Mouse (Mus musculus) right cerebral cortex, adult 18-20 months (tissue): Measurements from ENCODE around the gene Renbp.

Experiments used
- DNase-seq: peaks from one replicate; pipeline ENCODE4 v3.0.0; 2022; ENCODE audit warnings: mixed read lengths

The Renbp gene

GRCm38 (mm10) chrX:73930402-73931062, at the start of gene Renbp:
TSS of gene Renbp (minus strand) at chrX:73930850.
- DNase-seq = peak; percentile 13

- no peak for DNase-seq
These were observed 47.1 kb upstream of the Renbp start for GRCm38 (mm10) chrX:73977783-73978182.

GRCm38 (mm10) chrX:73976283-73976682, 45.6 kb upstream of the Renbp start:
- DNase-seq = no peak

DNA sequence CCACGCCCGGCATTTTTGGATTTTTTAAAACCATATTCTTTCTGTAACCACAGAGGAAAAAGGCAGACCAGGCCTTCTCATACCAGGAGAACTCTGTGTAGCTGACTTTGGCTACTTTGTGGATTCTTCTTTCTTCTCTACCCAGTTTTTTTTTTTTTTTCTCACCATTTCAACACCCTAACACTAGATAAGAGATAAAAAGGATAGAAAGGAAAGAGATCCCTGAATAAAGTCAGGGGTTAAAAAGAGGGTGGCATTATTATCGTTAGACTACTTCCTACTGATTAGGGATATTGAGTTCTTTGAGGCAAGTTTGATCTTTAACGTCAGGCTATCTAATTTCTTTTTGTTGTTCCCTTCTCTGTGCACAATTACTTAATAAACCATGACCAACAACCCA, 42.1 kb upstream of the Renbp start:
- no peak for DNase-seq

DNA sequence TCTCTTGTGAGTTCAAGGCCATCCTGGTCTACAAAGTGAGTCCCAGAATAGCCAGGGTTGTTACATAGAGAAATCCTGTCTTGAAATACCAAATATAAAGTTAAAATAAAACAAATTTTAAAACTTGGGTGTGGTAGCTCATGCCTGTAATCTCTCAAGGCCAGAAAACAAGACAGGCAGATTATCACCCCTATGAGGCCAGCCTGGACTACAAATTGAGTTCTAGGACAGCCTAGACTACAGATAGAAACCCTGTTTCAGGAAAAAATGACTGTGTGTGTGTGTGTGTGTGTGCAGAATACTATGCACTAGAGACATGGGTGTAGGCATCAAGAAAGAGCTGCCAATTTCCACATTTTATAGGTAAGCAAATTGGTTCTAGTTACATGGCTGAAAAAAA, 40.1 kb upstream of the Renbp start:
- no peak for DNase-seq

GRCm38 (mm10) chrX:73969729-73970128, 39.1 kb upstream of the Renbp start:
- DNase-seq = no peak

- no peak for DNase-seq
These were observed 38.5 kb upstream of the Renbp start for GRCm38 (mm10) chrX:73969167-73969566.

DNA sequence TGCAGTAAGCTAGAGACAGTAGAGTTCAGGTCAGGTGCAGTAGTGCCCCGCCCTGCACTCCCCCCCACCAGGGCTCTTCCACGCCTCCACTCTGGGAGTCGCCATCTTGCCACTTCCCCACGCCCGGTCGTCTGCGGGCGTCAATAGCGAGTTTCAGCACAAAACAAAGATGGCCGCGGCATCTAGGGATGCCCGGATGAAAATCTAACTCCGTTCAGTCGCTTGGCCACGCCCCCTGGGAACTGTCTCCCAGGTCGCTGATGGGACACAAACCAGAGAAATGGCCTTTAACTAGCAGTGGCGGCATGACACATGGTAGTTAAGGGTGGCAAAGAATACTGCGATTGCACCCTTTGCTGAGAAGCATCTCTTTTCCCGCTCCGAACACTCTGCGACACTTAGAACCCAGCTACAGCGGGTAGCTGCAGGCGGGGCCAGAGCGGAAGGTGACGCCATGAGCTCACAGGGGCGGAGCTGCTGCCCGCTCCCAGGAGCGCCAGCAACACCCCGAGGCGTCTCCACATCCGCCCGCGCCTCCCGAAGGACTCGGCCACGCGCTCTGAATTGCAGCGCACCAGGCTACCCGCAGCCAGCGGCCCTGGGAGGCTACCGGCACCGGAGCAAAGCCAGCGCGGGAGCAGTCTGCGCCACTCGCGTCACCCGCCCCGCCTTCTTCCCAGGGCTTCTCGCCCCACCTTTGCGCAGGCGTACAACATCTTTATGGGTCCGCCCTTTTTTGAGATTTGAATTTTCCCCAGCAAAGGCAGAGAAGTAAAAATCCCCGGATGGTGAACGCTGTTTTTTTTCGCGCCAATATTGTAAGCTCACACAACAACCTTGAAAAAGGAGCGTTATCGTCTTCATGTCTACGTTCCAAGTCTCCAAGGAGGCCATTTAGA, 36.8 kb upstream of the Renbp start:
- DNase-seq = peak; percentile 91

- DNase-seq = peak; percentile 88
These were observed 35.9 kb upstream of the Renbp start, which contains the start of gene Hcfc1 for GRCm38 (mm10) chrX:73966248-73967176. TSS of gene Hcfc1 (minus strand) at chrX:73966357.

- peak; percentile 75 for DNase-seq
These were observed 34.7 kb upstream of the Renbp start for GRCm38 (mm10) chrX:73965307-73965706.

- DNase-seq = no peak
These were observed 33.7 kb upstream of the Renbp start for GRCm38 (mm10) chrX:73964363-73964762.

DNA sequence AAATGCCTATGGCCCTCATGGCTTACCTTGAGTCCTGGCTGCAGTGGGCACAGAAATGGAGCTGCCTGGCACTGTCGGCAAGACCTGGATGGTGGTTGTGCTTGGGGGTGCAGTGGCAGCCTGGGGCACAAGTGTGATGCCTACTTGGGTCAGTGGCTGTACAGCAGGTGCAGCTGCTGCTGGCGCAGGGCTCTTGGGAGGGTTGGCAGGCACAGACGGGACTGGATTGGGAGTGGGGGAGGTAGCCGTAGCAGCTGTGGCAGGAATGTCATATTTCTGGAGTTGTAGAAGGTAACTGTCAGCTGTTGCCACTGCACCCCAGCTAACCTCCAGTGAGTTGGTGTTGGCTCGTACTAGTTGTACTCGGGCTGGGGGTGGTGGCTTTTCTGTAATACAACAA, 24.3 kb upstream of the Renbp start:
- no peak for DNase-seq

GRCm38 (mm10) chrX:73952603-73953002, 22.0 kb upstream of the Renbp start:
- DNase-seq = no peak

DNA sequence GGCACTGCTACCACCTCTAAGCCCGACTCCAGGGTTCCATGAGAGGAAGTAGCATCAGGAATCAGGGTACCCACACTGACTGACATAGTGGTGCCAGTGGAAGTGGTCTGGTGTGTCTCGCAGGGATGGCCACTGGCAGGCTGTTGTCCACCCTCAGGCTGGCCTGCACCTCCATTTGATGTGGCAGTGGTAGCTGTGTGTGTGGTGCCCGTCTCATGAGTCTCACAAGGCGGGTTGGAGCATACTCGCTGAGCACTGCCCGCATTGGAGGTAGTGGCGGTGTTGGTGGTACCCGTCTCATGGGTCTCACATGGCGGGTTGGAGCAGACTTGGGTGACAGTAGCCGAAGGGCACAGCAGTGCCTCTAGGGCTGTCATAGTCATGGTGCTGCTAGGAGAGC, 18.7 kb upstream of the Renbp start:
- no peak for DNase-seq

DNA sequence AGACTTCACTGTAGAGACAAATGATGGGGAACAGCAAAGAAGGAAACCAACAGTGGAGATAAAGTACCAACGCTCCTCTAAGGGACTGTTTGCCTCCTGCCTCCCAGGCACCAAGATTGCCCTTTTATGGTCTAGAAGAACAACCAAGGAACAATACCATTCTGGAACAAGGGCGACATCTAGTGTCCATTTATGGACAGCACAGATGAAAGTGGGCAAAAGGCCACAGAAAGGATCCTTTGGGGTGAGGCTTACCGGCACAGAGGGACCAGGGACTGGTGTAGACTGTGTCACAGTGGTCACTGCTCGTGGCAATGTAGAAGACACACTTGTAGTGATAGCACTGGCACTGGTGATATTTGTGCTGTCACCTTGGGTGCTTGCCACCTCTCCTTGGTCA, 18.0 kb upstream of the Renbp start:
- peak; percentile 15 for DNase-seq

- no peak for DNase-seq
These were observed 16.2 kb upstream of the Renbp start for GRCm38 (mm10) chrX:73946896-73947295.

DNA sequence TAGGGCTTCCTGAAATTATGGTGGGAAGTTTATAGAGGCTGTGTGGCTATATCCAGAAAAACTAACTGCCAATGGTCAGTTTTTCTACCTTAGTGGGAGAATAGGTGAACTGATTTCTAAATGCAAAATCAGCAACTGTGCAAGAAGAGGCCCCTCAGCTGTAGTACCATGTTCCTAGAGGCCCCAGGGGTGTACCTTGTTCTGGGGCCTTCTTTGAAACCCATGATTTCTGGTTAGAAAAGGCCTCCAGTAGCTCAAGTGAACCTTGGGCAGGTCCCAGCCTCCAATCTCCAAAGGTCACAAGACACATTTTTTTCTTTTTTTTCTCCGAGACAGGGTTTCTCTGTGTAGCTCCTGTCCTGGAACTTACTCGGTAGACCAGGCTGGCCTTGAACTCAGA, 11.6 kb upstream of the Renbp start:
- DNase-seq = no peak

DNA sequence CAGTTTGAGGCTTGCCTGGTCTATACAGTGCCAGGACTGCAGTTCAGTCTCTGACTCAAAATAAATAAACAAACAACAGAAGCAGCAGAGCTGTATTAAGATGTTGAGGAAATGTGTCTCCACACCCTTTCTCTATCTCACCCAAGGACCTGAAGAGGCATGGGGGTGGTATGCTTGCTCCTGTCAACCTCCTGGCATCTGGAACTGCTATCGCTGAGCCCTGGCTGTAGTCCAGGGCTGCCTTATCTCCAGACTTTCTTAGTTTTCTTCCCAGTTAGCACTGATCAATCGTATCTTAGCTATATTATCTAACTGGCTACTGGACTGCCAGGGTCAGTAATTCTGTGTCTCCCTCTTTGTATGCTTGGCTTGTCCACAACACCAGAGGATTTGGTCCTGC, 11.2 kb upstream of the Renbp start:
- no peak for DNase-seq

DNA sequence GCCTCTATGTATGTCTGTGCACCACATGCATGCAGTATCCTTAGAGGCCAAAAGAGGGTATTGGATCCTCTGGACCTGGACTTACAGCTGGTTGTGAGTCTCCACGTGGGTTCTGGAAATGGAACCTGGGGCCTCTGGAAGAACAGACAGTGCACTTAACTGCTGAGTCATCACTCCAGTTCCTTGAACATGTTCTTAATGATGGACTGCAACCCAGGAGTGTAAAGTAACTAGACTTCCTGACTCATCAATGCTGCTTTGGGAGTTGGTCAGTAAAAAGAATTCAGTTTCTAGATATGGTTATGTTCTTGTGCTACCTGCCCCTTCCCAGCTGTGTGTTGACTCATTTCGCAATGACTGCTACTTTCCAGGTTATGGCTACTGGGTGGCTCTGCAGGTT, 1.2 kb upstream of the Renbp start:
- DNase-seq = no peak

DNA sequence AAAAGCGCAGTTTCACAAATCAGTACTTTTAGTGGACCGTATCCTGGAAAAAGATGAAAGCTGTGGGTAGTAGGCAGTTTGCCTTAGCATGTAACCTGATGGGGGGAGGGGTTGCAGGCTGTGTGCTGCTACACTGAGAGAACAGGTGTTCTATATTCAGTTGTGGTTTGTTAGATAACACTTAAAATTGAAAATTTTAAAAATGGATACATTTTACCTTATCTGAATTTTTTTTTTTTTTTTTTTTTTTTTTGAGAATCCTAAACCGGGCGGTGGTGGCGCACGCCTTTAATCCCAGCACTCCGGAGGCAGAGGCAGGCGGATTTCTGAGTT, 8.1 kb downstream of the Renbp start:
- no peak for DNase-seq

DNA sequence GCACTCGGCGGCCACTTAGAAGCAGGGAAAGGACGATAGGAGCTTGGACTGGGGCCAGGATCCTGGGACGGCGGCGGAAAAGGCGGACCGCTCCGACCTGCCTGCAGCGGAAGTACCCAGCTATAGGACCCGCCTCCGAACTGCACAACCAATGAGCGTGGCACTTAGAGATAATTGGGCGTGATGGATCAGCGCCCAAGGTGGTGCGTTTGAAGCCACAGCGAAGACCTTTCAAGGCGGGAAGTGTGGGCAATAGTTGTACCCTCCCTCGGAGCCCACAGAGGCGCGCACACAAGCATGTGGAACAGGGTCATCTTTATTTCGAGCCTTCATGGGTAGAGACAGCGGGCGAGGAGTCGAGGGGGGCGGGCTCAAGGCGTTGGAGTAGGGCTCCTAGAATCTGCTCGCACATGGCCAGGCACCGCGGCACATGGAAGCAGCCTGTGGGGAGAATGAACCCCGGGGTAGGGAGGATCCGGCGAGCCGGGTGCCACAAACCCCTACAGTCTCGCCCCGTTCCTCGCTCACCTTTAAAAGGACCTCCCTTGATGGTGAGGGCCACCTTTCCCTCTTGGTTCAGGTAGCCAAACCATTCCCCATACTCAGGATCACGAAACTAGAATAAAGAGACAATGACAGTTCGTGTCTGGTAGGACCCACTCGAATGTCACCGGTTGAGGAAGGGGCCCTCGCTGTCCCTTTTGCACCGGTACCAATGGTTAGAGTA, 8.7 kb downstream of the Renbp start, which contains the start of the genes Arhgap4 and Naa10:
Gene Arhgap4, minus strand, starts transcription at position 48 of the 727 bp plus-strand sequence.
Gene Naa10, minus strand, starts transcription at position 122 of the 727 bp plus-strand sequence.
- DNase-seq = peak; percentile 88

GRCm38 (mm10) chrX:73921285-73921822, 9.3 kb downstream of the Renbp start:
- DNase-seq = no peak
